Mouse (Mus musculus) cortical plate, adult 2 months (tissue): ENCODE measurements at regions not wholly inside any gene's neighbourhood (a gene's known extent, or its start where the extent isn't known, plus 50 kb on each side); places are given as distances from the start of the nearest gene placed in this dataset.
"Not testable (repeated sequence)": the region's sequence is repeated elsewhere in the genome, so short reads cannot be mapped to it uniquely, and the experiment has no call there.

Experiments
- CTCF ChIP-seq: fragments of 200-500 bp; IDR thresholded peaks from 2 replicates; pipeline ENCODE4 v1.5.1; 2011; ENCODE audit warnings: mild to moderate bottlenecking, control low read depth, low read length; ENCODE audit not compliant: insufficient read depth; ENCODE audit errors: extremely low read depth
- POLR2A ChIP-seq: fragments of 200-500 bp; IDR thresholded peaks from 2 replicates; pipeline ENCODE4 v1.6.1; 2011; ENCODE audit warnings: mild to moderate bottlenecking, low read length, control low read depth; ENCODE audit not compliant: insufficient read depth; ENCODE audit errors: extremely low read depth

GRCm38 (mm10) chr6:60646983-60647617 lies 182.6 kb downstream of the Snca start:
- not testable (repeated sequence) for TF ChIP-seq CTCF, POLR2A
